9 mouse cellular contexts compared by ENCODE assay signal in genomic region chr12:56611504-56612348, GRCm38 (mm10). TPM values are rescaled to one million over a fixed set of nuclear protein-coding genes. Genes with fewer than 3 reads are reported as not detected.
DNase-seq lines count a peak whose midpoint lies in the region; ATAC-seq and TF ChIP-seq lines count a peak whose summit lies in the region.
"Had no signal": no experiment of that assay in that cellular context is flagged by ENCODE, and none has a peak within 500 bp of the region (broad histone marks: within the 10 kb centered on the region; RNA-seq: fewer than 3 reads in every experiment).

No protein-coding gene starts in this region.

- intact Hi-C loops in heart, postnatal 36 days (cut with DNase I), result no loop called here

- WGBS in heart, embryonic 10.5 days, result under 1% methylated on average over 55 of the region's 57 CpGs
- WGBS in forebrain, embryonic 12.5 days, result under 1% methylated on average over 57 of the region's 57 CpGs
- WGBS in intestine, postnatal 0 days, result under 1% methylated on average over 53 of the region's 57 CpGs
- WGBS in neural tube, embryonic 11.5 days, result under 1% methylated on average over 57 of the region's 57 CpGs

- H3K27me3 ChIP-seq in heart, embryonic 10.5 days (ENCODE audit: insufficient read depth, poor library complexity, severe bottlenecking), result peaks cover 100% of the 10 kb centered on the region
- peaks cover 100% of the 10 kb centered on the region for H3K27me3 ChIP-seq in forebrain, embryonic 12.5 days
- H3K27me3 ChIP-seq in intestine, postnatal 0 days (replicated peaks; ENCODE audit: control insufficient read depth, insufficient read depth, low read length), result peaks cover 53% of the 10 kb centered on the region
- peaks cover 98% of the 10 kb centered on the region for H3K27me3 ChIP-seq in neural tube, embryonic 11.5 days (ENCODE audit: control insufficient read depth, insufficient read depth, low read length)

- H3K9me3 ChIP-seq in heart, embryonic 10.5 days, result no peaks in the 10 kb centered on the region
- H3K9me3 ChIP-seq in forebrain, embryonic 12.5 days, result no peaks in the 10 kb centered on the region
- no peaks in the 10 kb centered on the region for H3K9me3 ChIP-seq in intestine, postnatal 0 days (ENCODE audit: control insufficient read depth)
- no peaks in the 10 kb centered on the region; the same call in 1 of the 2 replicates for H3K9me3 ChIP-seq in neural tube, embryonic 11.5 days (ENCODE audit: control insufficient read depth, low read length)

- DNase-seq in heart, embryonic 10.5 days (ENCODE audit: low spot score), result no peak
- no peak for DNase-seq in heart, postnatal 36 days
- peak; percentile 40 for DNase-seq in Muller cell, postnatal 12 days (ENCODE audit: inconsistent ontology term)
- peak; percentile 58 for DNase-seq in neural tube, embryonic 11.5 days (ENCODE audit: low spot score)
- no peak for DNase-seq in thymus, postnatal 25 days

- H3K9ac ChIP-seq in forebrain, embryonic 12.5 days, result no peak overlapping the region
- H3K9ac ChIP-seq in intestine, postnatal 0 days (ENCODE audit: low read depth, low read length), result no peak overlapping the region
- H3K9ac ChIP-seq in neural tube, embryonic 11.5 days (ENCODE audit: low read length), result no peak overlapping the region

- no peak overlapping the region for H3K27ac ChIP-seq in heart, embryonic 10.5 days
- H3K27ac ChIP-seq in forebrain, embryonic 12.5 days, result no peak overlapping the region
- H3K27ac ChIP-seq in intestine, postnatal 0 days (ENCODE audit: low read depth, low read length), result no peak overlapping the region
- H3K27ac ChIP-seq in neural tube, embryonic 11.5 days (ENCODE audit: low read depth, low read length), result no peak overlapping the region
- H3K27ac ChIP-seq: macrophage had no signal

- H3K36me3 ChIP-seq in heart, embryonic 10.5 days, result no peaks in the 10 kb centered on the region
- H3K36me3 ChIP-seq in forebrain, embryonic 12.5 days (replicated peaks), result no peaks in the 10 kb centered on the region
- no peaks in the 10 kb centered on the region for H3K36me3 ChIP-seq in intestine, postnatal 0 days (ENCODE audit: control insufficient read depth, insufficient read depth)
- no peaks in the 10 kb centered on the region for H3K36me3 ChIP-seq in neural tube, embryonic 11.5 days (ENCODE audit: control insufficient read depth, insufficient read depth, low read length)

- peak; percentile 63; the same call in 1 of the 2 replicates for ATAC-seq in forebrain, embryonic 12.5 days (ENCODE audit: low FRiP score)
- no peak for ATAC-seq in intestine, postnatal 0 days
- ATAC-seq in neural tube, embryonic 11.5 days (ENCODE audit: insufficient read depth, low FRiP score, low TSS enrichment), result no peak
- no peak for ATAC-seq in activated CD4-positive, CD25-positive, alpha-beta regulatory T cell, adult 4 months

- 0 out of 2 replicates have a peak, but pooled peaks have one; percentile 17 for TF ChIP-seq CTCF in intestine, postnatal 0 days (IDR thresholded peaks at IDR 0.05; ENCODE audit: low read depth)

- peak overlapping the region; percentile 58 for H3K4me3 ChIP-seq in heart, embryonic 10.5 days
- H3K4me3 ChIP-seq in forebrain, embryonic 12.5 days (replicated peaks), result peak overlapping the region; percentile 33
- H3K4me3 ChIP-seq in intestine, postnatal 0 days (ENCODE audit: low read depth, low read length), result peak overlapping the region; percentile 16
- peak overlapping the region; percentile 23 for H3K4me3 ChIP-seq in neural tube, embryonic 11.5 days (ENCODE audit: low read depth, low read length)

- H3K4me2 ChIP-seq in forebrain, embryonic 12.5 days, result peak overlapping the region; percentile 50
- H3K4me2 ChIP-seq in intestine, postnatal 0 days (replicated peaks; ENCODE audit: low read depth), result peak overlapping the region; percentile 30
- H3K4me2 ChIP-seq in neural tube, embryonic 11.5 days (ENCODE audit: low read depth), result peak overlapping the region; percentile 41

- H3K4me1 ChIP-seq in heart, embryonic 10.5 days, result peaks cover 29% of the 10 kb centered on the region
- peaks cover 20% of the 10 kb centered on the region for H3K4me1 ChIP-seq in forebrain, embryonic 12.5 days
- H3K4me1 ChIP-seq in intestine, postnatal 0 days (replicated peaks; ENCODE audit: control insufficient read depth, insufficient read depth, low read length), result no peaks in the 10 kb centered on the region
- H3K4me1 ChIP-seq in neural tube, embryonic 11.5 days (ENCODE audit: control insufficient read depth, insufficient read depth, low read length), result peaks cover 5% of the 10 kb centered on the region; the same call in 1 of the 2 replicates

RNA-seq across cellular contexts. Expression of gene Nkx2-9, which starts 1.4 kb away (rescaled TPM):
- 0.14 and 0.44 TPM in 2 replicates for polyA plus RNA-seq in heart, embryonic 10.5 days (2016; fragmentation: Nextera tagmentation; extraction: Ambion mirVana)
- total RNA-seq in heart, postnatal 36 days (2021), result under 1 TPM in 1 of 2 experiments, not detected in 1; 0.31 TPM
- 1.1 and 1.3 TPM in 2 replicates for polyA plus RNA-seq in forebrain, embryonic 12.5 days (2016; fragmentation: Nextera tagmentation; extraction: Ambion mirVana)
- not detected in 2 replicates for polyA plus RNA-seq in intestine, postnatal 0 days (2015; fragmentation: Nextera tagmentation; extraction: Ambion mirVana)
- 0.38 and 0.85 TPM in 2 replicates for polyA plus RNA-seq in neural tube, embryonic 11.5 days (2014; fragmentation: Nextera tagmentation; extraction: Ambion mirVana)
- polyA plus RNA-seq in activated CD4-positive, CD25-positive, alpha-beta regulatory T cell, adult 4 months (2017; shearing (Covaris generic)), result not detected
- polyA plus RNA-seq: macrophage had no signal

Comparison
In these comparisons a context has a peak if more than half of its experiments do, and no peak if none do; other contexts are left out.
1. DNase-seq: peak in Muller cell, postnatal 12 days (single experiment) and neural tube, embryonic 11.5 days (single experiment); none in heart, embryonic 10.5 days (single experiment), heart, postnatal 36 days (0 of 2) and thymus, postnatal 25 days (single experiment).
2. Peak in every context shown above with its lines, with median percentiles within 50 percentile points of each other: H3K4me3 ChIP-seq and H3K4me2 ChIP-seq.